Mouse (Mus musculus) hindbrain, embryonic 12.5 days (tissue): ENCODE measurements around the gene Strap. TPM values are rescaled to one million over a fixed set of nuclear protein-coding genes. Genes with fewer than 3 reads are reported as not detected.

Source experiments
- ATAC-seq: fragments of 200-750 bp; cut with Nextera tagmentation; 2 replicates; pipeline ENCODE4 v1.8.0; 2017; ENCODE audit warnings: moderate TSS enrichment; ENCODE audit not compliant: low FRiP score
- H3K27ac ChIP-seq: fragments of 300-500 bp; sonication (generic); 2 replicates; pipeline ENCODE4 v1.5.1; 2016; ENCODE audit warnings: mild to moderate bottlenecking
- H3K27me3 ChIP-seq: fragments of 300-500 bp; sonication (generic); 2 replicates; pipeline ENCODE4 v1.6.1; 2016; ENCODE audit warnings: mild to moderate bottlenecking
- H3K36me3 ChIP-seq: fragments of 300-500 bp; sonication (generic); 2 replicates; pipeline ENCODE4 v1.6.1; 2016; ENCODE audit warnings: mild to moderate bottlenecking
- H3K4me1 ChIP-seq: fragments of 300-500 bp; sonication (generic); 2 replicates; pipeline ENCODE4 v1.6.1; 2016
- H3K4me2 ChIP-seq: fragments of 300-500 bp; sonication (generic); replicated peaks from 2 replicates; pipeline ENCODE4 v1.6.1; 2016; ENCODE audit warnings: mild to moderate bottlenecking
- H3K4me3 ChIP-seq: fragments of 300-500 bp; sonication (generic); 2 replicates; pipeline ENCODE4 v1.5.1; 2016; ENCODE audit warnings: mild to moderate bottlenecking
- H3K9ac ChIP-seq: fragments of 300-500 bp; sonication (generic); 2 replicates; pipeline ENCODE4 v1.6.1; 2016; ENCODE audit warnings: mild to moderate bottlenecking, moderate library complexity
- H3K9me3 ChIP-seq: fragments of 300-500 bp; sonication (generic); replicated peaks from 2 replicates; pipeline ENCODE4 v1.6.1; 2016; ENCODE audit warnings: mild to moderate bottlenecking
- WGBS: fragments of 180-500 bp; shearing (Covaris S2); methylation state at CpG from one replicate; pipeline ENCODE4 v1.1.7; 2016; 5-methylcytosine and 5-hydroxymethylcytosine counted together
- polyA plus RNA-seq: library from polyadenylated mRNA; unstranded; fragments of >200 nt; fragmentation: Nextera tagmentation; extraction: Ambion mirVana; gene quantifications from 2 replicates; pipeline ENCODE4 v1.2.1, GENCODE M21; 2016

Strap gene
- polyA plus RNA-seq, 1 experiment from 2014 or later: 191 TPM

- 70% methylated on average over 28 of the region's 29 CpGs for WGBS
- Histone ChIP-seq H3K4me1 (no peaks in the 10 kb centered on the region), H3K27me3 (no peaks in the 10 kb centered on the region), H3K27ac (no peak overlapping the region), H3K4me3 (no peak overlapping the region), H3K9me3 (peaks cover 7% of the 10 kb centered on the region), H3K36me3 (peaks cover 10% of the 10 kb centered on the region), H3K4me2 (no peak overlapping the region), H3K9ac (no peak overlapping the region)
- peak; percentile 51; the same call in 1 of the 2 replicates for ATAC-seq
These were observed 62.0 kb downstream of the Strap start for GRCm38 (mm10) chr6:137796596-137797567.

- Histone ChIP-seq H3K4me1 (peaks cover 4% of the 10 kb centered on the region; the same call in 1 of the 2 replicates), H3K9me3 (peaks cover 7% of the 10 kb centered on the region), H3K4me2 (no peak overlapping the region), H3K36me3 (peaks cover 10% of the 10 kb centered on the region), H3K27me3 (no peaks in the 10 kb centered on the region), H3K9ac (no peak overlapping the region), H3K4me3 (no peak overlapping the region), H3K27ac (no peak overlapping the region)
- no peak for ATAC-seq
- WGBS: 94% methylated on average over 9 of the region's 9 CpGs
These were observed 64.4 kb downstream of the Strap start for GRCm38 (mm10) chr6:137799253-137799652.

Other genes starting within 250 kb of the Strap start
- 11.9 and 13.6 TPM in 2 replicates for gene Eps8, start 80.2 kb upstream of the Strap start, polyA plus RNA-seq
- gene Dera, start 19.5 kb downstream of the Strap start, polyA plus RNA-seq: 39.6 and 39.9 TPM in 2 replicates